Mouse (Mus musculus) adrenal gland, postnatal 10 days (tissue): ENCODE results near the gene Avpr1b. TPM values are rescaled to one million over a fixed set of nuclear protein-coding genes. Genes with fewer than 3 reads are reported as not detected.
A peak's percentile ranks its signal among the peaks of the same experiment; 100 is the strongest.

Experiments used
- DNase-seq: peaks from one replicate; pipeline ENCODE4 v3.0.0; 2021; ENCODE audit warnings: mixed read lengths
- total RNA-seq, 2 experiments: library from RNA; stranded (reverse); gene quantifications; 2 replicates each; pipeline ENCODE4 v1.2.3; 2021

The Avpr1b gene
- total RNA-seq, 2 experiments from 2014 or later = 0.12 to 0.15 TPM

- no peak for DNase-seq
Observed at GRCm38 (mm10) chr1:131619348-131619747, 20.3 kb downstream of the Avpr1b start.

DNA sequence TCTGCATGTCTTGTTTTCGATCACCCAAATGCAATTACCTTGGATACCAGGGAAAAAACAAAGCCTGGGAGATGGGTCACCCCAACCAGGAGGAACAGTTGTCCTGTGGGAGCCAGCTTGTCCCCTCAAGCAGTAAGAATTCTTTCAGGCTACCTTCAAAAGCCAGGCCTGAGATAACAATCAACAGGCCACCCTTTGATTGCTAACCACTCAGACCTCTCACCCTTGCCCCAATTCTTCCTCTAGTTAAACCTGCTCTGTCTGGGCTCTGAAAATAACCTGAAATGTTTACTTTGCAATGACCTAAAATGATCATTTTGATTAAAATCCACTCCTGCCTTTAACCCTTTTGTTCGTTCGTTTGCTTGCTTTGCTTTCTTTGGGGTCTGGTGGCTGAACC is 24.6 kb downstream of the Avpr1b start:
- no peak for DNase-seq

GRCm38 (mm10) chr1:131624175-131624835 is 25.3 kb downstream of the Avpr1b start:
- DNase-seq = no peak

DNA sequence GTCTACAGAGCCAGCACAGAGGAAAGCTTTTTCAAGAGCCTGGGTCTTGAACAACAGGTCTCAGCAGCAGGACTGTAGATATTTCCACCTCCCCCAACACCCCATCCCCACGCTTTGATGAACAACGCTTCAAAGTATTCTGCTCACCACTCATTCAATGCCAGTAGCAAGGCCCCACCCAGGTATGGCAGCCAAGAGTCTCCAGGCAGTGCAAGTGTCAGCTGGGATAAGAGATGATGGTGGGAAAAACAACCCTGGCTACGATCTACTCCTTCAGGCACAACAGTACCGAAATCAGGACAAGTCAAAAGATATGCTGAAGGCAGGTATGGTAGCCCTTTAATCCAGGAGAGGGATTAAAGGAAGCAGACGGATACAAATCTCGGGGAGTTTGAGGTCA is 27.2 kb downstream of the Avpr1b start:
- no peak for DNase-seq

DNA sequence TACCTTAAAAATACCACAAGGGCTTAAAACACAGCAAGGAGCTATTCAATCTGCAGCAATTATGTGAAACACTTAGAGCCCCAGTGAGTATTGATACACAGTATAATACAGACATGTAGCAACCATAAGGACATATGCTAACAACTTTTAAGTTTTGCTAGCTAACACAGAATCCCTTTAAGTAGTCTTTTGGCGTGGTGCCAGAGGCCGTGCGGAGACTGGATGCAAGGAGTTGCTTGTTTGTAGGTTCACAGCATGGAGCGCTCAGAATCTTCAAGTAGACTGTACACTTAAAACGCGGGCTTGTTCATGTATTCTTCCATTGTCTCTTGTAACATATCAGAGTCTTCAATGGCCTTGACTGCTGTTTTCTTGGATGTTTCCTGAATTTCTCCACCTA is 33.2 kb downstream of the Avpr1b start:
- DNase-seq = peak; percentile 38

- no peak for DNase-seq
Observed at GRCm38 (mm10) chr1:131634495-131634894, 35.5 kb downstream of the Avpr1b start.

GRCm38 (mm10) chr1:131637791-131638540 is 38.9 kb downstream of the Avpr1b start, which contains the start of gene Ctse:
Ctse (plus strand) TSS chr1:131638306.
- no peak for DNase-seq

GRCm38 (mm10) chr1:131638541-131639421 is 39.7 kb downstream of the Avpr1b start:
- DNase-seq = no peak

GRCm38 (mm10) chr1:131640062-131640461 is 41.0 kb downstream of the Avpr1b start:
- no peak for DNase-seq

DNA sequence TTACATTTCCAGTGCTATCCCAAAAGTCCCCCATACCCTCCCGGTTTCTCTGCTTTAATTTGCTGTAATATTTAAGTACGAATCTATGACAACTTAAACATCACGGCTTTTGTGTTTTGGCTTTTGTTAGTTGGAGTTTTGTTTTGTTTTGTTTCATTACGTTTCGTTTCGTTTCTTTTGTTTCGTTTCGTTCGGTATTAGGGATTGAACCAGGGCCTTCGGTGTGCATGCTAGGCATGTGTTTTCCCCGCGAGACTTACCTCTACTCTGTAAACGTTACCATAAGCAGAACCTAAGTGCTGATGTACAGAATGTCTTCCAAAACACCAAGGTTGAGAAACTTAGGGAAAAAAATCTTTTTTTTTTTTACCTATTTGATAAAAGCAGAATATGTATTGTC is 42.5 kb downstream of the Avpr1b start:
- no peak for DNase-seq

DNA sequence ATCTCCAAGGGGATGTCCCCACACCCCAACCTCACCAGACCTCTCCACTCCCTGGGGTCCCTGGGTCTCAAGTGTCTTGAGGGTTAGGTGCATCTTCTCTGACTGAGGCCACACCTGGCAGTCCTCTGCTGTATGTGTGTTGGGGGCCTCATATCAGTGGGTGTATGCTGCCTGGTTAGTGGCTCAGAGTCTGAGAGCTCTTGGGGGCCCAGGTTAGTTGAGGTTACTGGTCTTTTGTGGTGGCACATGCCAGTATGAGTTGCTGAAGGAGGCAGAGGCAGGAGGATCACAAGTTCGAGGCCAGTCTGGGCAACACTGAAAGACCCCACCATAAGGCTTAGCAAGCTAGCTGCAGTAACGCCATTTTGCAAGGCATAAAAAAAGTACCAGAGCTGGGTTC is 43.2 kb downstream of the Avpr1b start:
- DNase-seq = no peak

- no peak for DNase-seq
Observed at GRCm38 (mm10) chr1:131652670-131653443, 53.8 kb downstream of the Avpr1b start.

GRCm38 (mm10) chr1:131655601-131656000 is 56.6 kb downstream of the Avpr1b start:
- DNase-seq = no peak

DNA sequence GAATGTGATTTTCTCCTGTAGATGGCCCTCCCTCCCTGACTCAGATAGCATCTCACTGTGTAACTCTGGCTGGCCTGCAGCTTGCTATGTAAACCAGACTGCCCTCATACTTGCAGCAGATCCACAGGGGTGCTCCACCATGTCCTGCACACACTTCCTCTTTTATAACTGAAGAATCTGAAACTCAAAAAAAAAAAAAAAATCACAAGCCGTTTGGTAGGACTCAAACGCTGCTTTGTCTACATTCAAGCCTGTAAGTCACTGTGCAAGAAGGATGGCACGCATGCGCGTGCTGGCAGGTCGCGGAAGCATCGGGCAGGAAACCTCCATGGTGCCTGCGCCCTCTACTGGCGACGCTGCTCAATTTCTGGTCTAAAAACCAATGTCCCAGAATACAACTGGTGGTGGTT is 58.9 kb downstream of the Avpr1b start:
- DNase-seq = peak; percentile 93

DNA sequence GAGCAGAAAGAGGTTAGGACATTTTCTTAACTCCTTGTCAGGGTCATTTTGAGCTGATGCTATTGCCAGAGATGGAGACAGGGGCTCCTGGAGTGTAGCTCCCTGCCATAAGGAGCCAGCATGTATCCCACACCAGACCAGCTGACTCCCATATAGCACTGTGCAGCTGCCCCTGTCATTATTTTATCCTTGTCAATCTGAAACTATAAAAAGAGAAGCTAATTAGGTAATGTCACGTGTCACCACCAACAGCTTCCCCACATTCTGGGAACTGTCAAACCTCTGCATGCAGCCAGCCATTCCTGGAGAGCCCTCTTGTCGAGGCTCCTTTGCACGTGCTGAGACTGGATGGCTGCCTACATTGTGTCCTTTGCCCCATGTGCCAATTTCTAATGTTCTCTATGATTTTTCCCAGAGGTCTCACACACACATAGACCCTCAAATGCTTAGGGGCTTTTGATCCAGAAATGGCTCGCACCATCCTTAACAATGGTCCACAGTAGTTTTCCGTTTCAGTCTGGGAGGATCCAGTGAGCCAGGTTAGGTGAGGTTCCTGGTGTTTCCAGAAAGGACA is 60.6 kb downstream of the Avpr1b start:
- no peak for DNase-seq

GRCm38 (mm10) chr1:131660266-131660665 is 61.2 kb downstream of the Avpr1b start:
- DNase-seq = no peak

DNA sequence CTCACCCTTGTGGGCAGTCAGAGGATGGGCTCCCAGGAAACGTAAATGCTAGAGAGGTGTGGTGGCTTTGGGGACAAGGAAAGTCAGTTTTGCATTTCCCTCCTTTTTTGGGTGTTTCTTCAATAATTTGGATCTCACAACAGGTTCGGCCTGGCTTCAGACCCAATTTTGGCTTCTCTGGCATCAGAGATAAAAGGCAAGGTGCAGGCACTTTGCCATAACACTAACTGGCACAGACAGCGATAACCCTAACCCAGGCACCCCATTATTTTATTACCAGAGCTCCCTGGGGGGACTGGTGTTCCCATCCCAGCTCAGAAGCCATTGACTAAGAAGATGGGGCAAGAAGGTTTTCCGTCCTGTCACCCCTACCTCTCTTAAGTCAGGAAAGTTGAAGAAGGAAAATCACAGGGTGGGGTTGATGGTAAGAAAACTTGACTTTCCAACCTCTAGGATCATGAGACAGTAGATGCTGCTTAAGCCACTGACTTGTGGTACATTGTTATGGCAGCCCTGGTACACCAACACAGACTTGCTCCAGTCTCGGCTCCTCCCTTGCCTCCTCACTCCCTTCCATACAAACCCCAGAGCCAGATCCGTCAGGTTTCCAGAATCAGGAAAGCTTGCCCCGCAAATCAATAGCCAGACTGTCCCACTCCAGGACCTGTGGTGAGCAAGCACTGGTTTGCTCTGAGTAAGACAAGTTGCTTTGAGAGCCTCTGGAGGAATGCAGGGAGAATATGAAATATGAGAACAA is 61.9 kb downstream of the Avpr1b start:
- no peak for DNase-seq
